Mouse (Mus musculus) stomach, embryonic 14.5 days (tissue): ENCODE results near the gene Itpr2. TPM values are rescaled to one million over a fixed set of nuclear protein-coding genes. Genes with fewer than 3 reads are reported as not detected.

ENCODE experiments used
- ATAC-seq: fragments of 200-750 bp; cut with Nextera tagmentation; 2 replicates; pipeline ENCODE4 v1.8.0; 2017; ENCODE audit warnings: low read depth, moderate TSS enrichment; ENCODE audit not compliant: insufficient number of reproducible peaks, insufficient read depth, low FRiP score
- H3K27ac ChIP-seq: fragments of 300-500 bp; sonication (generic); 2 replicates; pipeline ENCODE4 v1.5.1; 2014; ENCODE audit warnings: mild to moderate bottlenecking, low read length, moderate library complexity, mixed read lengths
- H3K27me3 ChIP-seq: fragments of 300-500 bp; sonication (generic); 2 replicates; pipeline ENCODE4 v1.6.1; 2014; ENCODE audit warnings: low read length, control low read depth, mixed read lengths; ENCODE audit not compliant: control insufficient read depth, insufficient read depth
- H3K36me3 ChIP-seq: fragments of 300-500 bp; sonication (generic); 2 replicates; pipeline ENCODE4 v1.6.1; 2014; ENCODE audit warnings: mild to moderate bottlenecking, control low read depth, low read length, moderate library complexity, mixed read lengths; ENCODE audit not compliant: control insufficient read depth, insufficient read depth
- H3K4me1 ChIP-seq: fragments of 300-500 bp; sonication (generic); 2 replicates; pipeline ENCODE4 v1.6.1; 2014; ENCODE audit warnings: low read length, control low read depth, mixed read lengths; ENCODE audit not compliant: control insufficient read depth, insufficient read depth
- H3K4me2 ChIP-seq: fragments of 300-500 bp; sonication (generic); replicated peaks from 2 replicates; pipeline ENCODE4 v1.6.1; 2014; ENCODE audit warnings: low read depth, low read length, control low read depth
- H3K4me3 ChIP-seq: fragments of 300-500 bp; sonication (generic); 2 replicates; pipeline ENCODE4 v1.5.1; 2014; ENCODE audit warnings: low read depth, low read length, control low read depth
- H3K9ac ChIP-seq: fragments of 300-500 bp; sonication (generic); replicated peaks from 2 replicates; pipeline ENCODE4 v1.6.1; 2014; ENCODE audit warnings: low read depth, mild to moderate bottlenecking, control low read depth, low read length, moderate library complexity, mixed read lengths
- H3K9me3 ChIP-seq: fragments of 300-500 bp; sonication (generic); 2 replicates; pipeline ENCODE4 v1.6.1; 2016; ENCODE audit warnings: low read depth, low read length, control low read depth; ENCODE audit not compliant: control insufficient read depth
- WGBS: fragments of 180-500 bp; shearing (Covaris S2); extraction: QIAGEN DNeasy Blood & Tissue Kit; methylation state at CpG from one replicate; pipeline ENCODE4 v1.1.7; 2014; 5-methylcytosine and 5-hydroxymethylcytosine counted together
- polyA plus RNA-seq: library from polyadenylated mRNA; unstranded; fragments of >200 nt; fragmentation: Nextera tagmentation; extraction: Ambion mirVana; gene quantifications from 2 replicates; pipeline ENCODE4 v1.2.1, GENCODE M21; 2014

Gene Itpr2
- polyA plus RNA-seq, 1 experiment from 2014 or later: 10.0 TPM

GRCm38 (mm10) chr6:146256947-146257670 is 244.9 kb downstream of the Itpr2 start:
- H3K4me1 ChIP-seq: peaks cover 3% of the 10 kb centered on the region; the same call in 1 of the 2 replicates
- no peaks in the 10 kb centered on the region for H3K36me3 ChIP-seq
- H3K4me2 ChIP-seq: no peak overlapping the region
- H3K9ac ChIP-seq: no peak overlapping the region
- H3K27ac ChIP-seq: peak overlapping the region; percentile 48; the same call in 1 of the 2 replicates
- 74% methylated on average over 7 of the region's 7 CpGs for WGBS
- H3K4me3 ChIP-seq: no peak overlapping the region
- no peaks in the 10 kb centered on the region for H3K9me3 ChIP-seq
- H3K27me3 ChIP-seq: no peaks in the 10 kb centered on the region
- ATAC-seq: no peak

DNA sequence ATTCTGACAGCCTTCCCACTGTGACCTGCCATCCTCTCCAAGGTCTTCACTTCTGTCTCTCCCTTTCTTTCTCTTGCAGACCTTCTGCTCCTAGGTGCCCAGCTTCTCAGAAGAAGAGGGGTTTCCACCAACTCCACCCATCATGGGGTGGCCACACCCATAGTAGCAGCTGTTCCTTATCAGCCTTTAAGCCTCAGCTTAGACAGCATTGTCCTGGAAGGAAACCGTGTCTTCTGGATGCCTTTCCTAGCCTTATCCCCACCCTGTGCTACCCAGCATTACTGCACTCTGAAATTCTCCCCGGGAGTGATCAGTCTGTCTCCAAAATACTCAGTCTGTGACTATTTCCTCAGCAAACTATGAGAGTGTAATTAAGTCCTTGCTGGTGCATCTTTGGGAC is 245.6 kb downstream of the Itpr2 start:
- no peak for ATAC-seq
- H3K27ac ChIP-seq: peak overlapping the region; percentile 48; the same call in 1 of the 2 replicates
- WGBS: 25% methylated on average over 2 of the region's 2 CpGs

DNA sequence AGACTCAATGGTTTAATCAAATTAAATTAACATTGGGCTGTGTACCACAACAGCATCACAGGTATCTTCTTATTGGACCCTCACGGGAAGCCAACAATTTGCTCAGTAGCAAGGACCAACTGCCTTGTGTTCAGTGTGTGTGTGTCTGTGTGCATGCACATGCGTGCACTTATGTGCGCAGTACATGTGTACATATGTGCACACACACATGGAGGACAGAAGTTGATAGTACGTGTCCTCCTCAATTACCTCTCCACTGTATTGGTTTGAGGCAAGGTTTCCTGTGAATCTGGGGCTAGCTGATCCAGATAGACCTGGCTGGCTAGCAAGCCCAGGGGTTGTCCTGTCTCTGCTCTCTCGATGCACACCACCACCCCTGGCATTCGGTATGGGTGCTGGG is 246.4 kb downstream of the Itpr2 start:
- Histone ChIP-seq H3K27ac (no peak overlapping the region), H3K9ac (no peak overlapping the region)
- WGBS: 95% methylated on average over 6 of the region's 6 CpGs

More for the DNA sequence above, 245.6 kb downstream of the Itpr2 start:
- Histone ChIP-seq H3K36me3 (no peaks in the 10 kb centered on the region), H3K9me3 (no peaks in the 10 kb centered on the region), H3K4me2 (no peak overlapping the region), H3K27me3 (no peaks in the 10 kb centered on the region), H3K4me3 (no peak overlapping the region), H3K4me1 (peaks cover 3% of the 10 kb centered on the region; the same call in 1 of the 2 replicates), H3K9ac (no peak overlapping the region)

GRCm38 (mm10) chr6:146254931-146255330 is 247.1 kb downstream of the Itpr2 start:
- Histone ChIP-seq H3K9me3 (no peaks in the 10 kb centered on the region), H3K36me3 (no peaks in the 10 kb centered on the region), H3K27me3 (no peaks in the 10 kb centered on the region), H3K27ac (no peak overlapping the region), H3K9ac (no peak overlapping the region), H3K4me2 (no peak overlapping the region), H3K4me3 (no peak overlapping the region), H3K4me1 (peaks cover 3% of the 10 kb centered on the region; the same call in 1 of the 2 replicates)
- 80% methylated on average over 9 of the region's 9 CpGs for WGBS
- ATAC-seq: no peak

More for the DNA sequence above, 246.4 kb downstream of the Itpr2 start:
- ATAC-seq: no peak
- Histone ChIP-seq H3K4me3 (no peak overlapping the region), H3K36me3 (no peaks in the 10 kb centered on the region), H3K4me2 (no peak overlapping the region), H3K4me1 (peaks cover 3% of the 10 kb centered on the region; the same call in 1 of the 2 replicates), H3K9me3 (no peaks in the 10 kb centered on the region), H3K27me3 (no peaks in the 10 kb centered on the region)

- ATAC-seq: no peak
- WGBS: 91% methylated on average over 3 of the region's 3 CpGs
- no peak overlapping the region for H3K9ac ChIP-seq
Observed at GRCm38 (mm10) chr6:146254216-146254820, 247.7 kb downstream of the Itpr2 start.

DNA sequence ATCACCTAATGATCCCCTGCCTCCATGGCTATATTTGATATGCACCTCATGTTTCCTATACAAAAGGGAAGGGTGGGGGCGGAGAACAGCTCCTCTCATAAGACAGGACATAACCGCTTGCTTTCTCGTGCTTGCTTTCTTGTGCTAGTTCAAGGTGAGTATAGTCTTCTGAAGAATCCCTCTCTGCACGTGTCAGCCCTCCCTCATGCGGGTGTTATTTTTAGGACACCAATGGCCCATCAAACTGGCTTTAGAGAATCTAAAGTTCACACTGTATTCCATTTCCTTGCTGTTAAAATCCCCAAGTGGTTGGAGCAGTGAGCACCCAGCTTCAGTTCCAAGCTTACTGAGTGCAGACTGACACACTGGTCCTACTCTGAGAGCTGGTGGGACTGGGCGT is 252.9 kb downstream of the Itpr2 start:
- Histone ChIP-seq H3K36me3 (no peaks in the 10 kb centered on the region), H3K4me1 (no peaks in the 10 kb centered on the region), H3K27ac (no peak overlapping the region), H3K27me3 (no peaks in the 10 kb centered on the region), H3K4me3 (no peak overlapping the region), H3K9me3 (peaks cover 3% of the 10 kb centered on the region; the same call in 1 of the 2 replicates), H3K4me2 (no peak overlapping the region), H3K9ac (no peak overlapping the region)
- no peak for ATAC-seq
- 85% methylated on average over 6 of the region's 6 CpGs for WGBS

More at GRCm38 (mm10) chr6:146254216-146254820, 247.7 kb downstream of the Itpr2 start:
- no peaks in the 10 kb centered on the region for H3K9me3 ChIP-seq
- H3K27me3 ChIP-seq: no peaks in the 10 kb centered on the region
- H3K4me3 ChIP-seq: no peak overlapping the region
- H3K36me3 ChIP-seq: no peaks in the 10 kb centered on the region
- H3K4me2 ChIP-seq: no peak overlapping the region
- no peak overlapping the region for H3K27ac ChIP-seq
- peaks cover 3% of the 10 kb centered on the region; the same call in 1 of the 2 replicates for H3K4me1 ChIP-seq

GRCm38 (mm10) chr6:146248341-146248740 is 253.7 kb downstream of the Itpr2 start:
- no peak overlapping the region for H3K4me2 ChIP-seq
- H3K36me3 ChIP-seq: no peaks in the 10 kb centered on the region
- H3K27me3 ChIP-seq: no peaks in the 10 kb centered on the region
- WGBS: 73% methylated on average over 2 of the region's 2 CpGs
- no peak overlapping the region for H3K27ac ChIP-seq
- no peak for ATAC-seq
- peaks cover 6% of the 10 kb centered on the region; the same call in 1 of the 2 replicates for H3K9me3 ChIP-seq
- no peak overlapping the region for H3K9ac ChIP-seq
- H3K4me3 ChIP-seq: no peak overlapping the region
- H3K4me1 ChIP-seq: no peaks in the 10 kb centered on the region

DNA sequence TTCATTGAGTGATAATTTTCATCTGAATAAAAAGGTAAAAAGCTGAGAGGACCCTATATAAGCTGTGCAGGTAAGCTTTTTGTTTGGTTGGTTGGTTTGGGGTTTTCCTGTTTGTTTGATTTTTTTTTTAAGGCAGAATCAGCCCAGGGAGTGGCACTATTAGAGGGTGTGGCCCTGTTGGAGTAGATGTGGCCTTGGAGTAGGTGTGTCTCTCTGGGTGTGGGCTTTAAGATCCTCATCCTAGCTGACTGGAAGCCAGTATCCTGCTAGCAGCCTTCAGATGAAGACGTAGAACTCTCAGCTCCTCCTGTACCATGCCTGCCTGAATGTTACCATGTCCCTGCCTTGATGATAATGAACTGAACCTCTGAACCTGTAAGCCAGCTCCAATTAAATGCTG is 254.1 kb downstream of the Itpr2 start:
- Histone ChIP-seq H3K4me1 (no peaks in the 10 kb centered on the region), H3K4me3 (no peak overlapping the region), H3K9me3 (peaks cover 6% of the 10 kb centered on the region; the same call in 1 of the 2 replicates), H3K27me3 (no peaks in the 10 kb centered on the region), H3K27ac (no peak overlapping the region), H3K36me3 (no peaks in the 10 kb centered on the region), H3K9ac (no peak overlapping the region), H3K4me2 (no peak overlapping the region)
- WGBS: 82% methylated on average over 1 of the region's 1 CpGs
- no peak for ATAC-seq
